19 mouse cellular contexts compared by ENCODE assay signal in the genomic region with DNA sequence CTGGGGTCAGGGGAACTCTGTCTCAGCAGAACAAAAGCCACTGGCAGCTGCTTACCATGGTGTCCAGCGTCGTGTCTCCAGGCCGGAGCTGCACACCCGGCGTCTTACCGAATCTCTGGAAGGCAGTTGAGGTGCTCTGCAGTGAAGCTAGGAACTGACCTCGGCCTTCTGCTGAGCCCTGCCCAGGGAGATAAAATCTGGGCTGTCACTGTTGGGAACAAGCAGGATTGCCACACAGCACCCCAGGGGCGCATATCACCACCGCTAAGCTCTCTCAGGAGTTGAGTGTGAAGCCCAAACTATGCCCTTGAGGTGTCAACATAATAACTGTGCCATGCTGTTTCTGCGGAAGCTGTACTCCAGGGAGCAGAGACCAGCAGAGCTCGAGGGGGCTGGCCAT. TPM values are rescaled to one million over a fixed set of nuclear protein-coding genes. Genes with fewer than 3 reads are reported as not detected.
"Had no signal": no experiment of that assay in that cellular context is flagged by ENCODE, and none has a peak within 500 bp of the region (broad histone marks: within the 10 kb centered on the region; RNA-seq: fewer than 3 reads in every experiment).

No protein-coding gene starts in this region.

- H3K4me3 ChIP-seq: kidney, embryonic 15.5 days; limb, embryonic 13.5 days; megakaryocyte, embryonic 14.5 days; midbrain, embryonic 15.5 days; neural tube, embryonic 13.5 days had no signal

- H3K4me2 ChIP-seq: kidney, embryonic 15.5 days; limb, embryonic 13.5 days; midbrain, embryonic 11.5 days; midbrain, embryonic 15.5 days; neural tube, embryonic 13.5 days had no signal

- H3K9ac ChIP-seq: kidney, embryonic 15.5 days; limb, embryonic 13.5 days; liver, embryonic 14.5 days; midbrain, embryonic 15.5 days; neural tube, embryonic 13.5 days had no signal

- ATAC-seq: lung, postnatal 0 days; midbrain, embryonic 15.5 days had no signal

- H3K27ac ChIP-seq: kidney, embryonic 15.5 days; limb, embryonic 13.5 days; liver, embryonic 14.5 days; macrophage; midbrain, embryonic 15.5 days; neural tube, embryonic 13.5 days had no signal

- H3K9me3 ChIP-seq: kidney, embryonic 15.5 days; limb, embryonic 13.5 days; megakaryocyte, embryonic 14.5 days; midbrain, embryonic 15.5 days; neural tube, embryonic 13.5 days had no signal

- DNase-seq: kidney, postnatal 14 days; left cerebral cortex, postnatal 4 days; lung, adult 18-20 months; retina, postnatal 1 day; right cerebral cortex, postnatal 25 days; thymus, postnatal 4 days had no signal

- H3K27me3 ChIP-seq: kidney, embryonic 15.5 days; midbrain, embryonic 15.5 days; neural tube, embryonic 13.5 days had no signal

- H3K4me1 ChIP-seq: kidney, embryonic 15.5 days; limb, embryonic 13.5 days; megakaryocyte, embryonic 14.5 days had no signal

- H3K36me3 ChIP-seq: kidney, embryonic 15.5 days; limb, embryonic 13.5 days; midbrain, embryonic 15.5 days; neural tube, embryonic 13.5 days had no signal

RNA-seq across cellular contexts. Expression of a gene that starts 2.8 kb away (rescaled TPM):
- total RNA-seq: liver, adult 2 months; monocyte, adult 5-6 weeks had no signal
- polyA plus RNA-seq: kidney, embryonic 15.5 days; large intestine, adult 2 months; liver, adult 2 months; liver, embryonic 14.5 days; macrophage; small intestine, adult 2 months had no signal
